Mouse (Mus musculus) forebrain, embryonic 16.5 days (tissue): ENCODE data around the gene Efcab2. TPM values are rescaled to one million over a fixed set of nuclear protein-coding genes. Genes with fewer than 3 reads are reported as not detected.

ENCODE experiments used
- ATAC-seq: fragments of 200-750 bp; cut with Nextera tagmentation; 2 replicates; pipeline ENCODE4 v1.8.0; 2017; ENCODE audit warnings: mild to moderate bottlenecking, moderate library complexity
- H3K27ac ChIP-seq: fragments of 300-500 bp; sonication (generic); 2 replicates; pipeline ENCODE4 v1.5.1; 2014; ENCODE audit warnings: low read length, control low read depth
- H3K27me3 ChIP-seq: fragments of 300-500 bp; sonication (generic); replicated peaks from 2 replicates; pipeline ENCODE4 v1.6.1; 2014; ENCODE audit warnings: low read length; ENCODE audit not compliant: control insufficient read depth, insufficient read depth
- H3K36me3 ChIP-seq: fragments of 300-500 bp; sonication (generic); 2 replicates; pipeline ENCODE4 v1.6.1; 2014; ENCODE audit not compliant: control insufficient read depth, insufficient read depth
- H3K4me1 ChIP-seq: fragments of 300-500 bp; sonication (generic); replicated peaks from 2 replicates; pipeline ENCODE4 v1.6.1; 2014; ENCODE audit warnings: low read length; ENCODE audit not compliant: control insufficient read depth, insufficient read depth
- H3K4me2 ChIP-seq: fragments of 300-500 bp; sonication (generic); 2 replicates; pipeline ENCODE4 v1.6.1; 2014; ENCODE audit warnings: mild to moderate bottlenecking, low read length, control low read depth
- H3K4me3 ChIP-seq: fragments of 300-500 bp; sonication (generic); replicated peaks from 2 replicates; pipeline ENCODE4 v1.5.1; 2014; ENCODE audit warnings: mild to moderate bottlenecking, low read length, control low read depth
- H3K9ac ChIP-seq: fragments of 300-500 bp; sonication (generic); replicated peaks from 2 replicates; pipeline ENCODE4 v1.6.1; 2014; ENCODE audit warnings: low read depth, low read length, control low read depth
- H3K9me3 ChIP-seq: fragments of 300-500 bp; sonication (generic); 2 replicates; pipeline ENCODE4 v1.6.1; 2016; ENCODE audit warnings: low read length; ENCODE audit not compliant: control insufficient read depth
- WGBS: fragments of 180-500 bp; shearing (Covaris S2); extraction: QIAGEN DNeasy Blood & Tissue Kit; methylation state at CpG from one replicate; pipeline ENCODE4 v1.1.7; 2014; 5-methylcytosine and 5-hydroxymethylcytosine counted together
- polyA plus RNA-seq: library from polyadenylated mRNA; unstranded; fragments of >200 nt; fragmentation: Nextera tagmentation; extraction: Ambion mirVana; gene quantifications from 2 replicates; pipeline ENCODE4 v1.2.1, GENCODE M21; 2015

Efcab2 gene
- polyA plus RNA-seq, 1 experiment from 2014 or later: 7.1 TPM

DNA sequence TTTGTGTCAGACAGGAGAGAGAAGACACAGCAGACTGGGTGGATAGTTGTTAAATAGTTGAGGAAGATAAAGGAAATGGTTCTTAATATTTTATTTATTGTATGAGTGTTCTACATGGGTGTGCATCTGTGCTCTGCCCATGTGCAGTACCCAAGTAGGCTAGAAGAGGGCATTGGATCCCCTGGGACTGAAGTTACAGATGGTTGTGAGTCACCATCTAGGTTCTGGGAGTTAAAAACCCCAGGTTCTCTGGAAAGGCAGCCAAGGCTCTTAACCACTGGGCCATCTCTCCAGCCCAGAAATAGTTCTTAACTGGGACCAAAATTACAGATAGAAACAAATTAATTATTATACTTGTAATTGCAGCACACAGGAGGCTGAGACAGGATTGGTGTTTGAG, 30.5 kb upstream of the Efcab2 start:
- Histone ChIP-seq H3K27me3 (no peaks in the 10 kb centered on the region), H3K9me3 (no peaks in the 10 kb centered on the region), H3K9ac (no peak overlapping the region), H3K4me2 (no peak overlapping the region), H3K36me3 (no peaks in the 10 kb centered on the region), H3K4me3 (no peak overlapping the region), H3K27ac (no peak overlapping the region), H3K4me1 (no peaks in the 10 kb centered on the region)
- ATAC-seq: no peak

DNA sequence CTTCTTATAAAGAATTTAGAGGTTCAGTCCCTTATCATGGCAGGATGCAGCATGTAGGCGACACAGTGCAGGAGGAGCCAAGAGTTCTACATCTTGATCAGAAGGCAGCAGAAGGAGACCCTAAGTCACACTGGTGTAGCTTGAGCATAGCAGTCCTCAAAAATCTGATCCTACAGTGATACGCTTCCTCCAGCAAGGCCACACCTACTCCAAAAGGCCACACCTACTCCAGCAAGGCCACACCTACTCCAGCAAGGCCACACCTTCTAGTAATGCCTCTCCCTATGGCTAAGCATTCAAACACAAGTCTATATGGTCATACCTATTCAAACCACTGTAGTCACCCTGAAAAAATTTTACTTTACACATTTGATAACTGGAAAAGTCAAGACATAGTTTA, 29.8 kb upstream of the Efcab2 start:
- Histone ChIP-seq H3K4me3 (no peak overlapping the region), H3K27ac (no peak overlapping the region), H3K9ac (no peak overlapping the region), H3K9me3 (no peaks in the 10 kb centered on the region), H3K4me1 (no peaks in the 10 kb centered on the region), H3K4me2 (no peak overlapping the region), H3K27me3 (no peaks in the 10 kb centered on the region), H3K36me3 (no peaks in the 10 kb centered on the region)
- no peak for ATAC-seq
- 87% methylated on average over 2 of the region's 2 CpGs for WGBS

DNA sequence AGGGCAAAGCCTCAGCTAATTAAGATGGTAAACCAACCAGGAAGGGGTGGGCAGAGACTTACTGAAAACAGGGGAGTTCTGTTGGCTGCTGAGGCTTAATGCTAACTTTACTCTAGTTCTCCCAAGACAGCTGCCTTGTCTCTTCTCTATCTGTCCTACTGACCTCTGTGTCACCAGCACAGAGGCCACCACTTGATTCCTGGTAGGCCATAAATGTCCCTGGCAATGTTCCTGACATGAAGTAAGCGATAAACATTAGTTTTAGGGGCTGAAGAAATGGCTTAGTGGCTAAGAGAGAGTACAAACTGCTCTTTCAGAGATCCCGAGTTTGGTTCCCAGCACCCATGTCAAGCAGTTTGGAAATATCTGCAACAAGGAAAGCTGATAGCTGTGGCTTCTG, 29.0 kb upstream of the Efcab2 start:
- no peak for ATAC-seq
- no peak overlapping the region for H3K4me2 ChIP-seq
- no peak overlapping the region for H3K9ac ChIP-seq
- H3K36me3 ChIP-seq: no peaks in the 10 kb centered on the region
- no peak overlapping the region for H3K4me3 ChIP-seq
- no peaks in the 10 kb centered on the region for H3K4me1 ChIP-seq
- no peaks in the 10 kb centered on the region for H3K27me3 ChIP-seq
- 82% methylated on average over 2 of the region's 2 CpGs for WGBS
- no peaks in the 10 kb centered on the region for H3K9me3 ChIP-seq
- H3K27ac ChIP-seq: no peak overlapping the region

DNA sequence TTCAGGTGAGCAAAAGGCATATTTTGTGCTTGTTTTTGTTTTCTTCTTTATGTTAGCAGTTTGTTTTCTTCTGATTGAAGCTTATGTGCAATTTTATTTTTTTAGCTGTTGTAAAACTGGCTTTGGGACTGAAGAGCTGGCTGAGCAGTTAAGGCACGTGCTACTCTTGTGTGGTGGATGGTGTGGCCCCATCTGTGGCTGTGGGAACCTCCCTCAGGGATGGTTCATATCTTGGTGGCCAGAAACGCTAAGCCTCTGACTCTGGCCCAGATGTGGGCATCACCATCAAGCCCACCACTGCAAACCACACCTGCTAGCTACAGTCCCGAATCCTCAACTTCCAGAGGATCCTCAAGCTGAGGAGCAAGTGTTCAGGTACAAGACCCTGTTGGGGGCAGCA, 27.8 kb upstream of the Efcab2 start:
- Histone ChIP-seq H3K27ac (no peak overlapping the region), H3K36me3 (no peaks in the 10 kb centered on the region), H3K4me3 (no peak overlapping the region), H3K27me3 (no peaks in the 10 kb centered on the region), H3K4me1 (no peaks in the 10 kb centered on the region), H3K9me3 (no peaks in the 10 kb centered on the region), H3K9ac (no peak overlapping the region), H3K4me2 (no peak overlapping the region)
- ATAC-seq: no peak
- 84% methylated on average over 3 of the region's 3 CpGs for WGBS

DNA sequence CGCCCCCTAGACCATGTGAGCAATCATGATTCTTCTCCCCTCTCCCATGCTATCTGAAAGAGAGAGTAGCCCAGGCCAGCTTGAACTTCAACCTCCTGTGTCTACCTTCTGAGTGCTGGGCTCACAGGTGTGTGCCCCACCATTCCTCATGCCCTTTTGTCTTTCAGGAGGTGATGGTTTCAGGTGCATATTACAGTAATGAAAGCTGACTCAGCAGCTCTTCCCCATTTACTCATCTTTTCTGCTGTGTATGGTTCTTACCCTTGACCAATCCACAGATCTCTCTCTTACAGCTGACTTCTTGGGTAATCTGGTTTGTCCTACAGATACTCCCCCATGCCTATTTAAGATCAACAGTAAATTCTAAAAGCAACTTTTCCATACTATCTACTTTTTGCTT, 26.7 kb upstream of the Efcab2 start:
- 83% methylated on average over 1 of the region's 1 CpGs for WGBS
- H3K9me3 ChIP-seq: no peaks in the 10 kb centered on the region
- no peaks in the 10 kb centered on the region for H3K36me3 ChIP-seq
- no peaks in the 10 kb centered on the region for H3K4me1 ChIP-seq
- H3K27me3 ChIP-seq: no peaks in the 10 kb centered on the region
- H3K4me2 ChIP-seq: no peak overlapping the region
- no peak overlapping the region for H3K4me3 ChIP-seq
- H3K27ac ChIP-seq: no peak overlapping the region
- no peak for ATAC-seq
- H3K9ac ChIP-seq: no peak overlapping the region

DNA sequence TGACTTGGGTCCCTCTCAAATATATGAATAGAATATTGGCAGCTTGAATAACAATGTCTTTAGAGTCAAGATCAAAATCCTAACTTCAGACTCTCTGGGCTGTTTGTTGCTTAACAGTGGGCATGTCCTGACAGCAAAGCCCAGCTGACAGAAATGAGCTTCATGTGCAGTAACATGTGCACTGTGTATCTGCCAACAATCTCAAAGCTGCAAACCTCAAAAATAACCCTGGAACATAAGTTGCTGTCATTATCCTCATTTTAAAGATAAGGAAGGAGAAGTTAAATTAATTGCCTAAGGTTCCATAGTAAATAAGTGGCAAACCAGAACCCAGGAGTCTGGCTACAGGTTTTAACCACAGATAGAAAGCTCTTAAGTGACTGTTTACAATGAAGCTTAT, 23.7 kb upstream of the Efcab2 start:
- H3K4me1 ChIP-seq: no peaks in the 10 kb centered on the region
- H3K9ac ChIP-seq: no peak overlapping the region
- no peak overlapping the region for H3K4me2 ChIP-seq
- no peaks in the 10 kb centered on the region for H3K27me3 ChIP-seq
- H3K27ac ChIP-seq: no peak overlapping the region
- ATAC-seq: no peak
- no peak overlapping the region for H3K4me3 ChIP-seq
- no peaks in the 10 kb centered on the region for H3K9me3 ChIP-seq
- no peaks in the 10 kb centered on the region for H3K36me3 ChIP-seq

DNA sequence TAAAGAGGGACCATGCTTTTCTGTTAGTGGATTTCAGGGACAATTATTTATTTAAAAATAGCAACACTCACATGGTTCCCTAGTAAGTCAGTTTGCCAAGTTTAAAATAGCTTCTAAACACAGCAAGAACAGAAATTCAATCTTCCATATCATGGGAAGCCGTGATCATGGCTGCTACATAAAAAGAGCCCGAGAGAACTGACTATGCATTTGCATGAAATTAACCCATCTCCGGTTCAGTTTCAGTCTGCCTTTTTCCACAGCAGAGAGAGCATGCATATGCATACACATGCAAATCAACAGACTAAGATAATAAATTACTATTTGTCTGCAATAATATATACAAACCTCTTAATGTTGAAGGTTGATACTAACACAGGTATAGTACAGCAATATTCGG, 17.1 kb upstream of the Efcab2 start:
- no peak overlapping the region for H3K4me2 ChIP-seq
- H3K4me3 ChIP-seq: no peak overlapping the region
- 0 out of 2 replicates have a peak, but pooled peaks cover 2% of the 10 kb centered on the region for H3K4me1 ChIP-seq
- no peaks in the 10 kb centered on the region for H3K9me3 ChIP-seq
- no peaks in the 10 kb centered on the region for H3K36me3 ChIP-seq
- H3K27me3 ChIP-seq: no peaks in the 10 kb centered on the region
- ATAC-seq: peak; percentile 59; the same call in 1 of the 2 replicates
- WGBS: 55% methylated on average over 4 of the region's 4 CpGs
- H3K27ac ChIP-seq: no peak overlapping the region; the same call in 1 of the 2 replicates
- H3K9ac ChIP-seq: no peak overlapping the region

DNA sequence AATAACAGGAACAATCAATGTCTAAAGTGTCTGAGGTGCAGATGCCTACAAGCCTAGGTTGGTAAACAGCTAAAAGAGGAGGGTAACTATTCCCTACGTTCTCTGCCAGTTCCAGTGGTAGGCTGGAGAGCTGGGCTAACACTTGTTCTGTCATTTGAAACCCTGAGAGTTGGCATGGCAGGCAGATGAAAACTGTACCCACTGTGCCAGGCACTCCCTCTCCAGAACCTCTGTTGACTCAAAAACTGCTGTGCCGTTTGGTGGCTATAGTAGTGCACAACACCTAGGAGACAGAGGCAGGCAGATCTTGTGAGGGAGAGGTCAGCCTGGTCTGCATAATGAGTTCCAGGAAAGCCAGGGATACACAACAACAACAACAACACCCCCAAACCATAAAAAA, 16.5 kb upstream of the Efcab2 start:
- Histone ChIP-seq H3K4me1 (0 out of 2 replicates have a peak, but pooled peaks cover 2% of the 10 kb centered on the region), H3K36me3 (no peaks in the 10 kb centered on the region), H3K4me3 (no peak overlapping the region), H3K9ac (no peak overlapping the region), H3K27me3 (no peaks in the 10 kb centered on the region), H3K27ac (0 out of 2 replicates have a peak overlapping the region, but pooled peaks have one; percentile 51), H3K4me2 (no peak overlapping the region), H3K9me3 (no peaks in the 10 kb centered on the region)
- no peak for ATAC-seq
- 66% methylated on average over 2 of the region's 2 CpGs for WGBS

DNA sequence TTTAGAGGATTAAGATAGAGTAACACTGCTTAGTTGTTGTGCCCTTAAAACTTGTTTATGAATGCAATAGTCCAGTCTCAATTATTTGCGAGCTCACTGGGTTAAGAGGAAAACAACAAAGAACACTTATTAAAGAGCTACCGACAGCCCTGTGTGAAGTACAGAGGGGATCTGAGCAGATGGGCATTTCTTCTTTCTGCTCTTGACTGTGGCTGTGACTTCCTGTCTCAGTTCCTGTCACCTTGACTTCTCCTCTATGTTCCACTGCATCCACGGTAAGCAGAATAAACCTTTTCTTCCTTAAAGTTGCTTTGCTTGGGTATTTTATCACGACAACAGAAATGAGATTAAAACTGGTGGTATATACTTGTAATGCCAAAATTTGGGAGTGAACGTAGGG, 12.9 kb upstream of the Efcab2 start:
- Histone ChIP-seq H3K4me3 (no peak overlapping the region), H3K36me3 (no peaks in the 10 kb centered on the region), H3K4me1 (0 out of 2 replicates have a peak, but pooled peaks cover 2% of the 10 kb centered on the region), H3K27me3 (no peaks in the 10 kb centered on the region), H3K9me3 (no peaks in the 10 kb centered on the region), H3K27ac (no peak overlapping the region), H3K9ac (no peak overlapping the region), H3K4me2 (no peak overlapping the region)
- WGBS: 68% methylated on average over 5 of the region's 5 CpGs
- no peak for ATAC-seq

DNA sequence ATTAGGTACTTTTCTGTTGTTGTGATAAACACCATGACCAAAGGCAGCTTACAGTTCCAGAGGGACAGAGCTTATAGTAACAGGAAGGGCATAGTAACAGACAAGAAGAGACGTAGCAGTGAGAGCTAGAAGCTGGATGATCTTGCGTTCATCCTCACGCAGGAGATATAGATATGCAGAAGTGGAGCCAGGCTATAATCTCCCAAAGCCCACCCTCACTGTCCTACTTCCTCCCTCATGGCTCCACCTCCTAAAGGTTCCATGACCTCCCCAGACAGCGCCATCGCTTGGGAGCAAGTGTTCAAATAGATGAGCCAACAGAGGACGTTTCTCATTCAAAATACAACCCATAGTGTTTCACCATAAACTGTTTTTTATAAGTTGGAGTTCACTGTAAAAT, 10.8 kb upstream of the Efcab2 start:
- H3K4me3 ChIP-seq: no peak overlapping the region
- no peaks in the 10 kb centered on the region for H3K27me3 ChIP-seq
- H3K4me1 ChIP-seq: peaks cover 4% of the 10 kb centered on the region
- 89% methylated on average over 6 of the region's 6 CpGs for WGBS
- H3K36me3 ChIP-seq: no peaks in the 10 kb centered on the region
- ATAC-seq: no peak
- no peak overlapping the region for H3K27ac ChIP-seq
- no peak overlapping the region for H3K9ac ChIP-seq
- H3K9me3 ChIP-seq: no peaks in the 10 kb centered on the region
- no peak overlapping the region for H3K4me2 ChIP-seq
